Mouse (Mus musculus): ENCODE results near the gene Hist3h2a. TPM values are rescaled to one million over a fixed set of nuclear protein-coding genes. Genes with fewer than 3 reads are reported as not detected.
A peak's percentile ranks its signal among the peaks of the same experiment; 100 is the strongest.

Gene Hist3h2a
- polyA plus RNA-seq, 3 experiments from 2014 or later, result 3.1 to 5.0 (median 4.2) TPM

GRCm38 (mm10) chr11:58993091-58993670, 38.7 kb downstream of the Hist3h2a start:
- ATAC-seq, result no peak

GRCm38 (mm10) chr11:58994337-58994826, 39.9 kb downstream of the Hist3h2a start:
- ATAC-seq, result peak; percentile 14

GRCm38 (mm10) chr11:58995061-58995806, 40.7 kb downstream of the Hist3h2a start:
- ATAC-seq, result no peak

- peak; percentile 46 for ATAC-seq
Measured at GRCm38 (mm10) chr11:58995807-58996370, 41.4 kb downstream of the Hist3h2a start.

GRCm38 (mm10) chr11:58997541-58997940, 43.1 kb downstream of the Hist3h2a start:
- no peak for ATAC-seq

- ATAC-seq, result no peak
Measured at GRCm38 (mm10) chr11:58999158-58999557, 44.7 kb downstream of the Hist3h2a start.

GRCm38 (mm10) chr11:58999830-59000229, 45.3 kb downstream of the Hist3h2a start:
- ATAC-seq, result no peak

- ATAC-seq, result no peak
Measured at GRCm38 (mm10) chr11:59000635-59001034, 46.1 kb downstream of the Hist3h2a start.

- ATAC-seq, result no peak
Measured at GRCm38 (mm10) chr11:59002327-59003079, 48.0 kb downstream of the Hist3h2a start.

Other genes starting within 250 kb of the Hist3h2a start
- not detected for gene Olfr318, start 230.7 kb upstream of the Hist3h2a start, polyA plus RNA-seq (2017; shearing (Covaris generic))
- not detected for gene Olfr317, start 215.5 kb upstream of the Hist3h2a start, polyA plus RNA-seq (2017; shearing (Covaris generic))
- gene Olfr316, start 202.0 kb upstream of the Hist3h2a start, polyA plus RNA-seq (2017; shearing (Covaris generic)), result not detected
- not detected for gene Olfr315, start 181.5 kb upstream of the Hist3h2a start, polyA plus RNA-seq (2017; shearing (Covaris generic))
- not detected for gene Olfr314, start 171.7 kb upstream of the Hist3h2a start, polyA plus RNA-seq (2017; shearing (Covaris generic))
- not detected for gene Fam183b, start 152.7 kb upstream of the Hist3h2a start, polyA plus RNA-seq (2017; shearing (Covaris generic))
- gene Olfr313, start 139.7 kb upstream of the Hist3h2a start, polyA plus RNA-seq (2017; shearing (Covaris generic)), result not detected
- gene Olfr312, start 125.4 kb upstream of the Hist3h2a start, polyA plus RNA-seq (2017; shearing (Covaris generic)), result under 1 TPM in 1 of 3 experiments, not detected in 2; 0.13 TPM
- gene Olfr311, start 115.4 kb upstream of the Hist3h2a start, polyA plus RNA-seq (2017; shearing (Covaris generic)), result not detected
- gene Gm12258, start 107.5 kb upstream of the Hist3h2a start, polyA plus RNA-seq (2017; shearing (Covaris generic)), result 10 to 100 TPM in 1 of 3 experiments, 1 to 10 TPM in 2; 3.3 to 11.0 (median 8.5) TPM
- 10 to 100 TPM in 2 of 3 experiments, 1 to 10 TPM in 1; 7.3 to 12.4 (median 11.2) TPM for gene 2810021J22Rik, start 87.5 kb upstream of the Hist3h2a start, polyA plus RNA-seq (2017; shearing (Covaris generic))
- gene Zfp39, start 50.5 kb upstream of the Hist3h2a start, polyA plus RNA-seq (2017; shearing (Covaris generic)), result 1 to 10 TPM; 7.8 to 9.5 (median 8.9) TPM
- gene Btnl10, start 36.8 kb upstream of the Hist3h2a start, polyA plus RNA-seq (2017; shearing (Covaris generic)), result not detected
- gene Rnf187, start 15.8 kb upstream of the Hist3h2a start, polyA plus RNA-seq (2017; shearing (Covaris generic)), result 10 to 100 TPM; 12.8 to 24.5 (median 15.7) TPM
- 1 to 10 TPM; 2.9 to 5.2 (median 4.3) TPM for gene Hist3h2ba, start 5.8 kb upstream of the Hist3h2a start, polyA plus RNA-seq (2017; shearing (Covaris generic))
- under 1 TPM in 2 of 3 experiments, not detected in 1; 0.14 to 0.40 TPM for gene Trim17, start within 50 bp of the Hist3h2a start, polyA plus RNA-seq (2017; shearing (Covaris generic))
- 10 to 100 TPM; 18.8 to 24.0 (median 20.3) TPM for gene Trim11, start 23.4 kb downstream of the Hist3h2a start, polyA plus RNA-seq (2017; shearing (Covaris generic))
- not detected for gene Obscn, start 181.7 kb downstream of the Hist3h2a start, polyA plus RNA-seq (2017; shearing (Covaris generic))
- 1 to 10 TPM; 1.3 to 1.5 (median 1.4) TPM for gene Iba57, start 209.1 kb downstream of the Hist3h2a start, polyA plus RNA-seq (2017; shearing (Covaris generic))
- gene Gjc2, start 228.5 kb downstream of the Hist3h2a start, polyA plus RNA-seq (2017; shearing (Covaris generic)), result not detected
- 10 to 100 TPM; 58.6 to 65.6 (median 60.5) TPM for gene Guk1, start 237.5 kb downstream of the Hist3h2a start, polyA plus RNA-seq (2017; shearing (Covaris generic))
- gene Mrpl55, start 247.8 kb downstream of the Hist3h2a start, polyA plus RNA-seq (2017; shearing (Covaris generic)), result 10 to 100 TPM; 43.4 to 49.1 (median 46.7) TPM